Mouse (Mus musculus): ENCODE data around the gene Ssbp4.

Gene Ssbp4

DNA sequence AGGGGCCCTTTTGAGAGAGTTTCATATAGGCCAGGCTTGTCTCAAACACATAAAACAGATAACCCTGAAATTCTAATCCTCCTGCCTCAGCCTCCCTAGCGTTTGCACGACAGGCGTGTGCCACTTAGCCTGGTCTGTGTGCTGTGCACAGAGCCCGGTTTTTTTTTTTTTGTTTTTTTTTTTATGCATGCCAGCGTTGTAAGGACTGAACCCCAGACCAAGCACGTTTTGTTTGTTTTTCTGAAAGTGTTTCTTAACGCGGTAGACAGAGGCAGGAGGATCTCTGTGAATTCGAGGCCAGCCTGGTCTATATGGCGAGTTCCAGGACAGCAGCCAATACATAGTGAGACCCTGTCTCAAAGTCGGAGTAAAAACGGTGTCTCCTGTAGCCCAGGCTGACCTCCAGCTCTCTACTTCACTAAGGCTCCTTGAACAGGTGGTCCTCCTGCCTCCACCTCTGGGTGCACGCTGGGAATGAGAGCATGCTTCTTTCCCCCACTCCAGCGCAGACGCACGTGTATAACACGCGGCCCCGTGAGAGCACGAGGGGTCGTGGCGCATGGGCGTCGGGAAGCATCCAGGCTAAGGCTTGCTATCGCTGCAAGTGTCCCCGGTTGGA lies at the start of gene Ssbp4:
Gene Ssbp4 (minus strand): TSS at position 124 of the 619 bp plus-strand sequence.
- DNase-seq (ENCODE audit: low read depth), result no peak

DNA sequence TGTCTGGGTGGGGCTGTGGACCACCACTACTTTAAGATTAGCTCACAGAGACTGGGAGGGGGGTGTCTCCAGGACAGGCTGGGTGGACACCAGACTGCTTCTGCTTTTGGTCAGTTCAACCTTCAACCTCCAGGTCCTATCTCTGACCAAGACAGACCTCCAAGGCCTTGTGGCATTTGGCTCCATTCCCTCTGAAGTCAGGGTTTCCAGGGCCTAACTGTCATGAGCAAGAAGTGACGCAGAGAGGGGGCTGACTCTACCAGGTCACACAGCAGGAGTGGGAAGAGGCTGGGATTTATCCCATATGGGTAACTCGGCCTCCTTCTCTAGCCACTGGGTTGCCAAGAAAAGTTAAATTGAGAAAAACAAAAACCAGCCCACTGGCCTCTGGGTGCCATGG lies 49.1 kb upstream of the Ssbp4 start:
- no peak for DNase-seq (ENCODE audit: low read depth)

GRCm38 (mm10) chr8:70657214-70657613 lies 48.5 kb upstream of the Ssbp4 start:
- no peak for DNase-seq (ENCODE audit: low read depth)

- no peak for DNase-seq (ENCODE audit: low read depth)
Observed at GRCm38 (mm10) chr8:70656193-70656790, 47.6 kb upstream of the Ssbp4 start.

DNA sequence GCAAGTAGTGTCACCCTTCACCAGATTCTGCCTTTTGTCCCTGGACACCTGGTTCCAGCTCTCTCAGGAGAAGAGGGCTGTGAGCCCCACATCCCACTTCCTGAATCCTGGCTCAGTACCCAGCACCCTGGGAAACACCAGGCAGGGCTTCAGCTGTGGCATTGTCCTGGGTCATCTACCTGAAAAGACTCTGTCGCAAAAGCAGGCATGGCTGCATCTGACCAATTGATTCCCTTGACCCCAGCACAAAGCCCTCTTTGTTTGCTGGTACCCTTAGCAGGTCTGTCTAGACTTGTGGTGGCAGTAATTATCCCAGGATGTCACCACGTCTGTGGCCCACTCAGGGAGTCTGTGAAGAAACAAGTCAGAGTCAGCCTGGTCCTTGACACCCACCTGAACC lies 46.8 kb upstream of the Ssbp4 start:
- DNase-seq (ENCODE audit: low read depth), result no peak

GRCm38 (mm10) chr8:70654121-70654520 lies 45.4 kb upstream of the Ssbp4 start:
- DNase-seq (ENCODE audit: low read depth), result no peak

- peak; percentile 78 for DNase-seq (ENCODE audit: low read depth)
Observed at GRCm38 (mm10) chr8:70653226-70653625, 44.6 kb upstream of the Ssbp4 start.

- no peak for DNase-seq (ENCODE audit: low read depth)
Observed at GRCm38 (mm10) chr8:70650351-70650750, 41.7 kb upstream of the Ssbp4 start.

DNA sequence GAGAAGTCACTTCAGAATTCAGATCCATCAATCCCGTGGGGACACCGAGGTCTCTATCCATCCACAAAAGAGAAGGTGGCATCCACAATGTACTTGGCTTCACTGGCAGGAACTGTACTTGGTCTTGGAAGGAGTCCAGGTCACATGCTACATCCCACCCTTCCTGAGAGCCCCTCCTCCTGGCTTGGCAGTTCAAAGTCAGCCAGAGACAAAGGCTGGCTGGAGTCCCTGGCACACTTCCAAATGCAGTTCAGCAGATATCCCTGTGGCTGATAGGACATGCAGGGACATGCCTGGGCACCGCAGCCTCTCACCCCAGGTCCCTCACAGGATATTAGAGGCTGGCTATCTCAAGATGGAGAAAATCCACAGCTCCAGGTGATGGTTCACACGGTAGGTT lies 40.7 kb upstream of the Ssbp4 start:
- peak; percentile 77 for DNase-seq (ENCODE audit: low read depth)

- no peak for DNase-seq (ENCODE audit: low read depth)
Observed at GRCm38 (mm10) chr8:70648921-70649320, 40.2 kb upstream of the Ssbp4 start.

DNA sequence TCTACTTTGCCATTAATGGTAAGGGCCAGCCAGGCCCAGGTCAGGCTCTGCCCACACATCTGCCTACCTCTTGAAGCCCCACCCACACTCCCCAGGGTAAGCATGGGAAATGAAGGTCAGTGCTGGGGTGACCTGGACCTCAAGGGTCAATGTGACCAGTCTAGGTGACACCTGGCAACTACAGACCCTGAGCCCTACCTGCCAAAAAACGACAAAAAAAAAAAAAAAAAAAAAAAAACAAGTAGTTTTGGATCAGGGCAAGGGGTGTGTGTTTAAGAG lies 39.4 kb upstream of the Ssbp4 start:
- no peak for DNase-seq (ENCODE audit: low read depth)

- DNase-seq (ENCODE audit: low read depth), result no peak
Observed at GRCm38 (mm10) chr8:70647343-70648163, 38.9 kb upstream of the Ssbp4 start.

- no peak for DNase-seq (ENCODE audit: low read depth)
Observed at GRCm38 (mm10) chr8:70646775-70647174, 38.1 kb upstream of the Ssbp4 start.

DNA sequence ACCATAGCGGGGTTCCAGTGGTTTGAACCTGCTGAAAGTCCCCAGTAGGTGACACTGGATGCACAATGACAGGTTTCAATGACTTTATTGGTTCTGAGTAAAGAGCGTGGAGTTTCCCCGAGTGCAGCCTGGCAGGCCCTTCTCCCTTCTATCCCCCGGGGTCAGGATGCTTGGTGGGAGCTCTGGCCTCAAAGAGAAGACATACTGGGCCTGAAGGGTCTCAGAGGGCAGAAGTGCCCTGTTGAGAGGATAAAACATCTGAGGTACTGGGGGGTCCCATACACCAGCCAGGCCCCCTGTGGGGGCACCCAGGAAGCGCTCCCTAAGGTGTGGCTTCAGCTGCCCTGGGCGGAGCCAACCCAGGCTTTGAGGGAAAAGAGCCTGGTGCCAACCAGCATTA lies 37.7 kb upstream of the Ssbp4 start:
- no peak for DNase-seq (ENCODE audit: low read depth)

DNA sequence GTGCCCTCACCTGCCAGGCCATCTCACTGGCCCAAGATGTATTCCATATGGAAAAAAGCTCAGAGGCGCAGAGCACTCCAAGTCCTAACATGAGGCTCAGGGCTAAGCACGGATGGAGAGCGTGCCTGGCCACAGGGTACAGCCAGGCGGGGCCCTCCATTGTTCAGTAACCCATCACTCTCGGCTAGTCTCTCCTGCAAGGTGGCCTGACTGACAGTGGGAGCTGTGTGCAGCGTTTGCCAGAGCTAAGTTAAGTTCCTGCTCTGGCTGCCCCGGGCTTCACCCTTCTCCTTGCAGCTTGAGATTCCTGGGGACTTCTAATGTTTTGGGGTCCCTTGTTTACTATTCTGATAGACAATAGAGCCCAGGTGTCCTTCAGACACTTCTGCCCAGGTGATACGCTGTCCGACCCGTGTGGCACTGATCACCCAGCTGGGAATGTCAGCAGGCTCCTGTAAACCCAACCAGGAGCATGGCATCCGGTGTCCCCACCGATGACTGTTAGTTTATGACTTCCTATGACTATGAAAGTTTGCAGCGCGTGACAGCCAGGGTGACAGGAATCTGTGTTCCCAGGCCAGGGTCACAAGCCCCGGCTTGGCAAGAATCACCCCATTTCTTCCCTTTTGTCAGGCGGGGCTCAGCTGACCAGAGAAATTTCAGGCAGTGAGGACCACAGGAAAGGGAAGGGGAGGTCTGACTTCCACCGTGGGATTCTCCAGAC lies 37.0 kb upstream of the Ssbp4 start:
- DNase-seq (ENCODE audit: low read depth), result no peak

DNA sequence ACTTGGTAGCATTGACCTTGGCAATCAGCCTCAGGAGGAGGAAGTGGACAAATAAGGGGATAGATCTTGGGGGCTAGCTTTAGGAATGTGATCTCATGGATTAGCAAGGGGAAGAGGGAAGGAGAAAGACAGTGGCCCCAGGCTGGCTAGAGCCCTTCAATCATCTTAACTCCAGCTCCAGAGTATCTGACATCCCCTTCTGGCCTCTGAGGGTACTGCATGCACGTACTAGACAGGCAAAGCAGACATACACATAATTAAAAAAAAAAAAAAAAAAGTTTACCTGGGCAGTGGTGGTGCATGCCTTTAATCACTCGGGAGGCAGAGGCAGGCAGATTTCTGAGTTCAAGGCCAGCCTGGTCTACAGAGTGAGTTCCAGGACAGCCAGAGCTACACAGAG lies 35.4 kb upstream of the Ssbp4 start:
- DNase-seq (ENCODE audit: low read depth), result peak; percentile 38

DNA sequence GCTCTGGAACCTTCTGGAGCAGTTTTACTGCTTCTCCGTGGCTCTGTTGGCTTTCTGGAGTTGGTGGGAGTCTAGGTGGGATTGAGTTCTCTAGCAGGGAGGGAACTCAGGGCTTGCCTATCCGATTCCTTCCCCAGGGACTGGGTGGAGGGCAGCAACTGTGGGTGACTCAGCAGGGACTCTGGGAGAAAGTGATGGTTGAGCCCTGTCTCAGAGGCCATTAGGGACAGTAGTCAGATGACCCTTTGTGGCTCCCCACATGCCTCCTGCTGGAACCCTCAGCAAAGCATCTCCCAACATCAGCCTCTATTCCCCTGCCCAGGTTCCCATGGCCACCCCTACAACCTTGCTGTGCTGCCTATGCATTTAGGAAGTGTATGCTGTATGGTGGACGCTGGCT lies 34.3 kb upstream of the Ssbp4 start:
- peak; percentile 50 for DNase-seq (ENCODE audit: low read depth)

GRCm38 (mm10) chr8:70638752-70639151 lies 30.1 kb upstream of the Ssbp4 start:
- no peak for DNase-seq (ENCODE audit: low read depth)

GRCm38 (mm10) chr8:70636838-70637237 lies 28.2 kb upstream of the Ssbp4 start:
- no peak for DNase-seq (ENCODE audit: low read depth)

DNA sequence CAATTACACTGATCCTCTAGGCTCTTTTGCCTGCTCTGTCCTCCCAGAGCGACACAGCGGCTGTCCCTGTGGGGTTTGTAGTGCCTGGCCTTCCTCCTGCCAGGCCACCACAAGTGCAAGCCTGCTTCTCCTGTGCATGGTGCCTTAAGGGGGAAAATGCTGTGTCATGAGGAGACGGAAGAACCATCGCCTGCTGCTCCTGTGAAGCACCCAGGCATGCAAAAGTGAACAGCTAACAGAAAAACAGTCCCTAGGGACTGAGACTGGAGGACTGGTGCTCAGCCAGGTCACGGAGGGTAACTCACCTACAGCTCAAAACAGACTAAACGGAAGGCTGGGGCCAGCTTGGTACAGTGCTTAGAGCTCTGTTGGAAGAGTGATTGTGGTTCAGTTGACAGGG lies 26.9 kb upstream of the Ssbp4 start:
- no peak for DNase-seq (ENCODE audit: low read depth)

- DNase-seq (ENCODE audit: low read depth), result peak; percentile 83
Observed at GRCm38 (mm10) chr8:70634066-70634465, 25.4 kb upstream of the Ssbp4 start.

GRCm38 (mm10) chr8:70632346-70632892 lies 23.7 kb upstream of the Ssbp4 start, which contains the start of gene Gdf15:
Gene Gdf15 (minus strand): TSS chr8:70632456.
- no peak for DNase-seq (ENCODE audit: low read depth)
